Mouse (Mus musculus): ENCODE results near the gene Agpat1.

DNA sequence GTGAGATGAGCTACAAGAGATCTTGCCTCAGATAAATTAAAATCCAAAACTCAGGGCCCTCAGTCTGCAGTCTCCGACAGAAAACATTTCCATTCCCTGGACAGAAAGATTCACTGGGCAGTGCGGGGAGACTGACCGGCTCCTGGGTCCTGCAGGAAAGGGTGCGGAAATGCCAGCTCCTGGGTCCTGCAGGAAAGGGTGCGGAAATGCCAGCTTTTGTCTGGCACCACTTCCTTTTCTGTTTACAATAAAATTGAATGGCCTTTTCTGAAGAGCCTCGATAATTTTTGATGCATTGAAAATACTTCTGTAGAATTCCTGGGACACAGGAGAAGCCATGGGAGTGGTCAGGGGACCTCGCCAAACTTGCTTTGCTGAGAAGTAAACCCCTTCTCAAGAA is 44.9 kb upstream of the Agpat1 start:
- TF ChIP-seq CTCF (conservative IDR thresholded peaks at IDR 0.05; ENCODE audit: insufficient read depth, insufficient read length, low read depth, low read length): no peak
- no peak for TF ChIP-seq POLR2A (IDR thresholded peaks at IDR 0.05; ENCODE audit: low read depth, low read length)
